Mouse (Mus musculus) kidney, embryonic 15.5 days (tissue): ENCODE measurements around the gene Prdm13. TPM values are rescaled to one million over a fixed set of nuclear protein-coding genes. Genes with fewer than 3 reads are reported as not detected.

Source experiments
- ATAC-seq: fragments of 200-750 bp; cut with Nextera tagmentation; replicated peaks from 2 replicates; pipeline ENCODE4 v1.8.0; 2017; ENCODE audit warnings: moderate TSS enrichment; ENCODE audit not compliant: low FRiP score
- H3K27ac ChIP-seq: fragments of 300-500 bp; sonication (generic); 2 replicates; pipeline ENCODE4 v1.5.1; 2015; ENCODE audit warnings: mild to moderate bottlenecking, inconsistent platforms
- H3K27me3 ChIP-seq: fragments of 300-500 bp; sonication (generic); 2 replicates; pipeline ENCODE4 v1.6.1; 2015; ENCODE audit warnings: inconsistent platforms
- H3K36me3 ChIP-seq: fragments of 300-500 bp; sonication (generic); 2 replicates; pipeline ENCODE4 v1.6.1; 2015; ENCODE audit warnings: inconsistent platforms
- H3K4me1 ChIP-seq: fragments of 300-500 bp; sonication (generic); 2 replicates; pipeline ENCODE4 v1.6.1; 2015; ENCODE audit warnings: inconsistent platforms
- H3K4me2 ChIP-seq: fragments of 300-500 bp; sonication (generic); 2 replicates; pipeline ENCODE4 v1.6.1; 2015; ENCODE audit warnings: moderate library complexity, mild to moderate bottlenecking, inconsistent platforms
- H3K4me3 ChIP-seq: fragments of 300-500 bp; sonication (generic); replicated peaks from 2 replicates; pipeline ENCODE4 v1.5.1; 2015; ENCODE audit warnings: mild to moderate bottlenecking, inconsistent platforms
- H3K9ac ChIP-seq: fragments of 300-500 bp; sonication (generic); 2 replicates; pipeline ENCODE4 v1.6.1; 2015; ENCODE audit warnings: mild to moderate bottlenecking, inconsistent platforms
- H3K9me3 ChIP-seq: fragments of 300-500 bp; sonication (generic); replicated peaks from 2 replicates; pipeline ENCODE4 v1.6.1; 2016; ENCODE audit warnings: inconsistent platforms
- WGBS: fragments of 180-500 bp; shearing (Covaris S2); methylation state at CpG from one replicate; pipeline ENCODE4 v1.1.7; 2015; ENCODE audit warnings: mixed read lengths; 5-methylcytosine and 5-hydroxymethylcytosine counted together
- polyA plus RNA-seq: library from polyadenylated mRNA; unstranded; fragments of >200 nt; fragmentation: Nextera tagmentation; extraction: Ambion mirVana; gene quantifications from 2 replicates; pipeline ENCODE4 v1.2.1, GENCODE M21; 2015

The Prdm13 gene
- polyA plus RNA-seq, 1 experiment from 2014 or later: not detected

DNA sequence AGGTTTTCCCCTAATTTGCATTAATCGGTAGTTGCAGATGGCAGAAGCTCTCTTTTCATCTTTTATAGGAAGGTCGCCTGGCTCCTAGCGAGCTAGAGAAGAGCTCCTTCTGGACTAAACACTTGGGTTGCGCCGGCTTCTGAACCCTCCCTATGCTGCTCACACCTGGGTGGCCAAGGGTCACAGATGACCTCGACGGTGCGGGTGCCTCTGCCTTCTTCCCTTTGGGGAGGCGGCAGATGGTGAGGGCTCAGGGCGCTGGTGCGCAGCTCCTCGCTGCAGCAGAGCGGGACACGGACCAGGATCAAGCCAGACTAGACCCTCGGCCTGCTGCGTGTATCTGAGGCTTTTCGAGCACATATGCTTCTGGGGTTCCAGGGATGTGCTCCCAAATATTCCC is 11.7 kb downstream of the Prdm13 start:
- no peak overlapping the region for H3K4me2 ChIP-seq
- H3K36me3 ChIP-seq: no peaks in the 10 kb centered on the region
- no peak overlapping the region for H3K4me3 ChIP-seq
- no peak for ATAC-seq
- no peak overlapping the region for H3K27ac ChIP-seq
- H3K9me3 ChIP-seq: no peaks in the 10 kb centered on the region
- WGBS: 1% methylated on average over 17 of the region's 17 CpGs
- H3K9ac ChIP-seq: no peak overlapping the region
- peaks cover 11% of the 10 kb centered on the region for H3K4me1 ChIP-seq
- peaks cover 90% of the 10 kb centered on the region for H3K27me3 ChIP-seq

DNA sequence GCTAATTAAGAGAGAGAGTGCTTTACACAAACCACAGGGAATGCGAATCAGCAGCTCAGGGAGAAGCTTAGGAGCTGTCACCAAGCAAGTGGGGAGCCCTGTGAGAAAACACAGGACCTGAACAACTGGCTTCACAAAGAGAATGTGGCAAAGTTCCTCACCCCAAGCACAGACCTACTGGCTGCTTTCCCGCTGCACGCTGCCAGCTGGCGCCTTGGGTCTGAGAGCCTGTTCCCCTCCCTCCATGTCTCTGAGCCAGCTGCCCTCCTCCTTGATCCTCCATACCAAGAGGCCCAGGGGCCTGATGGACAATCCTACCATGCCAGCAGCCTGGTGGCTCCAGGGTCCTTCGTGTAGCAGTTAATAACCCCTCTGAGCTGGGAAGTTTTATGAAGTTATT is 19.8 kb downstream of the Prdm13 start:
- WGBS: 25% methylated on average over 5 of the region's 5 CpGs
- H3K9ac ChIP-seq: no peak overlapping the region
- no peaks in the 10 kb centered on the region for H3K9me3 ChIP-seq
- ATAC-seq: no peak
- no peak overlapping the region for H3K4me2 ChIP-seq
- H3K27me3 ChIP-seq: peaks cover 35% of the 10 kb centered on the region
- no peak overlapping the region for H3K4me3 ChIP-seq
- H3K36me3 ChIP-seq: no peaks in the 10 kb centered on the region
- no peak overlapping the region for H3K27ac ChIP-seq
- H3K4me1 ChIP-seq: no peaks in the 10 kb centered on the region

DNA sequence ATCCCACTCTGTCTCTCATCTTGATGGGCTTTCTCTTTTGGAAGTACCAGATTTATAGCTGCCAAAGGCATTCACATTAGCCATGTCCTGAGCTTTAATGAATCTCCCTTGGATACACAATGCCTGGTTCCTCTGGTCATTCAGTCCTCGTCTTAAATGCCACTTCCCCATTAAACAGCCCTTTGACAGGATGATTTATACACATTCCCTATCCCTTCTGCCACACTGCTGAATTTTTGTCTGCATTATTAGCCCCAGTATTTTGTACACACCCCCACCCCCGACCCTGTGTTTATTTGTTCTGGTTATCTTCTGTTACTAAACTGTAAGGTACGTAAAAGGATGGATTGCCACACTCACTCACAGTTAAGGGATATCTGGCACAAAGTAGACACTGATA is 27.6 kb downstream of the Prdm13 start:
- H3K27ac ChIP-seq: no peak overlapping the region
- WGBS: 54% methylated on average over 3 of the region's 3 CpGs
- no peak overlapping the region for H3K9ac ChIP-seq
- no peaks in the 10 kb centered on the region for H3K27me3 ChIP-seq
- H3K4me1 ChIP-seq: no peaks in the 10 kb centered on the region
- no peaks in the 10 kb centered on the region for H3K9me3 ChIP-seq
- no peak for ATAC-seq
- H3K36me3 ChIP-seq: no peaks in the 10 kb centered on the region
- H3K4me3 ChIP-seq: no peak overlapping the region
- no peak overlapping the region for H3K4me2 ChIP-seq

DNA sequence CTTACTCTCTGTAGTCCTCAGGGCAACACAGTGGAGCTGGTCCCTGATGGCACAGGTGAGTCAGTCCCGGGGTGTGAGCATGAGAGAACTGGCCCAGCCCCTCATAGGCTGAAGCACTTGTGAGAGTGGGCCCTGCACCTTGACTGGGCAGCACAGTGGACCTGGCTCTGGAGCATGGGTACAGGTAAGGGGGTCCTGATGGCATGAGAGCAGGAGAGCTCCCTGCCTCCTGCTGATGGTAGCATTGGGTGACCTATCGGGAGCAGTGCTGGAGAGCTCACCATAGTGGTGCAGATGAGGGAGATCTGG is 56.5 kb downstream of the Prdm13 start:
- no peak for ATAC-seq
- Histone ChIP-seq H3K9me3 (no peaks in the 10 kb centered on the region), H3K9ac (no peak overlapping the region), H3K4me1 (no peaks in the 10 kb centered on the region), H3K27ac (no peak overlapping the region), H3K27me3 (no peaks in the 10 kb centered on the region), H3K4me2 (no peak overlapping the region), H3K4me3 (no peak overlapping the region), H3K36me3 (no peaks in the 10 kb centered on the region)
- 81% methylated on average over 2 of the region's 2 CpGs for whole genome bisulfite sequencing

DNA sequence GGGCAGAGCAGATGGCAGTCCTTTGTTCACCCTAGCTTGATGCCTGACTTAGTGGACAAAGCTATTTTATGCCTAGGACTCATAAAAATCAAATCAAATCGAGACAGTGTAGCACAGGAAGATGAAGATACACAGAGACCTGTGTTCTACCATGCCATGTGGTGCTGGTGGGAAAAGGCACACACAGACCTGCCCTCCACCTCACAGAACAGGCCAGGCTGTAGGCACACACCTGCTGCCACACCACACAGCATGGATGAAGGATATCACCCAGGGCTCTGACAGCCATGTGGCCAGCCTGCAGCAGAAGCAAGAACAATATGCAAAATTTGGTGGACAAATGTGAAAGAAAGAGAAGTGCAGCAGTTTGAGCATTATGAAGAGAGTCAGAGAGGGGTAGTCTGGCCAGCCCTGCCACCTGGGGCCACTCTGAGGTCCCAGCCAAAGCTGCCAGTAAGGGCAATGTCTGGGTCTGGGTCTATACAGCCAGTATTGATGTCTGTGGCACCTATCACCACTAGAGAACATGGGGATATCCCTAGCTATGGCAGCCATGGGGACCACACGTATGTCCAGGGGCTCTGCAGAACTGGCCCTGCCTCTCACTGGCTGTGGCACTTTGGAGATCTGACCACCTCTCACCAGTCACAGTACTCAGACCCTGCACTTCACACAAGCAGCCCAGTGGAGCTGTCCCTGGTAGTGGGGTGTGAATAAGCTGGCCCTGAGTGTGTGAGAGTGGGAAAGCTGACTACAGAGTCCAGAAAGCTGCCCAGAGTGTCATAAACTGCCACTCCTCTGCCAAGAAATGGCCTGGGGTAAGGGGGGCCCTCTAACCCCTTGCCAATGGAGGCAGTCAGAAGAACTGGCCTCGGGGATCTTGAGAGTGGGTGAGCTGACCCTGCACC is 57.1 kb downstream of the Prdm13 start:
- ATAC-seq: peak; percentile 43; the same call in 1 of the 2 replicates
- Histone ChIP-seq H3K27me3 (no peaks in the 10 kb centered on the region), H3K27ac (no peak overlapping the region), H3K4me2 (no peak overlapping the region), H3K4me3 (no peak overlapping the region), H3K9ac (no peak overlapping the region), H3K9me3 (no peaks in the 10 kb centered on the region), H3K36me3 (no peaks in the 10 kb centered on the region), H3K4me1 (no peaks in the 10 kb centered on the region)
- 51% methylated on average over 3 of the region's 3 CpGs for WGBS

Other genes with a start within 250 kb of the Prdm13 start
- 41.1 and 47.5 TPM in 2 replicates for gene Ccnc, start 41.7 kb upstream of the Prdm13 start, polyA plus RNA-seq
- 6.8 and 9.9 TPM in 2 replicates for gene Usp45, start 81.2 kb upstream of the Prdm13 start, polyA plus RNA-seq
- 9.7 and 11.5 TPM in 2 replicates for gene Tstd3, start 81.2 kb upstream of the Prdm13 start, polyA plus RNA-seq
- 136 and 139 TPM in 2 replicates for gene Pnisr, start 161.6 kb upstream of the Prdm13 start, polyA plus RNA-seq
- gene Coq3, start 193.7 kb upstream of the Prdm13 start, polyA plus RNA-seq: 13.0 and 13.1 TPM in 2 replicates
- gene Faxc, start 245.4 kb upstream of the Prdm13 start, polyA plus RNA-seq: 4.1 and 4.6 TPM in 2 replicates